Mouse (Mus musculus) hindbrain, postnatal 0 days (tissue): Measurements from ENCODE around the gene Btnl2. TPM values are rescaled to one million over a fixed set of nuclear protein-coding genes. Genes with fewer than 3 reads are reported as not detected.
A peak's percentile ranks its signal among the peaks of the same experiment; 100 is the strongest.

ENCODE experiments used
- ATAC-seq: fragments of 200-750 bp; cut with Nextera tagmentation; 2 replicates; pipeline ENCODE4 v1.8.0; 2017; ENCODE audit warnings: mild to moderate bottlenecking, moderate TSS enrichment, moderate library complexity
- DNase-seq: peaks from one replicate; pipeline ENCODE4 v3.0.0-alpha.2; 2015; ENCODE audit warnings: low spot score
- H3K27ac ChIP-seq: fragments of 300-500 bp; sonication (generic); 2 replicates; pipeline ENCODE4 v1.5.1; 2014; ENCODE audit warnings: mild to moderate bottlenecking
- H3K27me3 ChIP-seq: fragments of 300-500 bp; sonication (generic); 2 replicates; pipeline ENCODE4 v1.6.1; 2014; ENCODE audit warnings: low read length, mixed read lengths; ENCODE audit not compliant: insufficient read depth
- H3K36me3 ChIP-seq: fragments of 300-500 bp; sonication (generic); 2 replicates; pipeline ENCODE4 v1.6.1; 2014; ENCODE audit warnings: low read length, mixed read lengths; ENCODE audit not compliant: insufficient read depth
- H3K4me1 ChIP-seq: fragments of 300-500 bp; sonication (generic); 2 replicates; pipeline ENCODE4 v1.6.1; 2014; ENCODE audit warnings: antibody characterized with exemption, low read length, mixed read lengths; ENCODE audit not compliant: insufficient read depth
- H3K4me2 ChIP-seq: fragments of 300-500 bp; sonication (generic); 2 replicates; pipeline ENCODE4 v1.6.1; 2014; ENCODE audit warnings: low read depth, mild to moderate bottlenecking, low read length, moderate library complexity, mixed read lengths
- H3K4me3 ChIP-seq: fragments of 300-500 bp; sonication (generic); 2 replicates; pipeline ENCODE4 v1.5.1; 2014; ENCODE audit warnings: low read length
- H3K9ac ChIP-seq: fragments of 300-500 bp; sonication (generic); replicated peaks from 2 replicates; pipeline ENCODE4 v1.6.1; 2014; ENCODE audit warnings: mild to moderate bottlenecking, low read length, moderate library complexity, mixed read lengths
- H3K9me3 ChIP-seq: fragments of 300-500 bp; sonication (generic); 2 replicates; pipeline ENCODE4 v1.6.1; 2016; ENCODE audit warnings: low read length, mixed read lengths
- CTCF ChIP-seq: IDR thresholded peaks from 2 replicates; pipeline ENCODE4 v1.5.1; 2016; ENCODE audit warnings: antibody characterized with exemption, control low read depth, low read depth
- WGBS: fragments of 180-500 bp; shearing (Covaris S2); extraction: QIAGEN DNeasy Blood & Tissue Kit; methylation state at CpG from one replicate; pipeline ENCODE4 v1.1.7; 2014; 5-methylcytosine and 5-hydroxymethylcytosine counted together
- polyA plus RNA-seq: library from polyadenylated mRNA; unstranded; fragments of >200 nt; fragmentation: Nextera tagmentation; extraction: Ambion mirVana; gene quantifications from 2 replicates; pipeline ENCODE4 v1.2.1, GENCODE M21; 2015
- total RNA-seq: library from RNA; depleted of rRNA; stranded (reverse); fragments of >200 nt; gene quantifications from 2 replicates; pipeline ENCODE4 v1.2.3, GENCODE M21; 2014

Btnl2 gene
- total and polyA plus RNA-seq, 2 experiments from 2014 or later = 0.08 TPM; not detected in 1

DNA sequence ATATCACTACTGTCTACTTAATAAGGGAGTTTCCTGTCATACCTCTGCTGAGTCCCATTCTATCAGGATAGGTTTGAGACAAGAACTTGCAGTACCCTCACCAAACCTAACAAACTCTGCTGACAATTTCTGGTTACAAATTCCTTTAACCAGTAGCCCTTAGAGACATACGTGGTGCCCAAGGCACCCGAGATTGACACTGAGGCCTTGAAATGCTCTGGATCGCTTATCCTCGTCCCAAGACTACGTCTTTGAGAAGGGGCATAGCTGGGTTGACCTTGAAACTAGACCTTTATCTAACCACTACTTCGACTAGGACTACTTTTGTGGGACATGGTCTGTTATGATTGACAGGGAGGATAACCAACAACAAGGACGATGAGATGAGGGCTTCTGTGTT is 9.1 kb upstream of the Btnl2 start:
- Histone ChIP-seq H3K4me1 (no peaks in the 10 kb centered on the region), H3K36me3 (no peaks in the 10 kb centered on the region), H3K9ac (no peak overlapping the region), H3K4me2 (no peak overlapping the region), H3K27ac (no peak overlapping the region), H3K9me3 (no peaks in the 10 kb centered on the region), H3K4me3 (no peak overlapping the region), H3K27me3 (no peaks in the 10 kb centered on the region)
- WGBS = 88% methylated on average over 7 of the region's 7 CpGs
- no peak for TF ChIP-seq CTCF
- ATAC-seq (no peak), DNase-seq (no peak)

DNA sequence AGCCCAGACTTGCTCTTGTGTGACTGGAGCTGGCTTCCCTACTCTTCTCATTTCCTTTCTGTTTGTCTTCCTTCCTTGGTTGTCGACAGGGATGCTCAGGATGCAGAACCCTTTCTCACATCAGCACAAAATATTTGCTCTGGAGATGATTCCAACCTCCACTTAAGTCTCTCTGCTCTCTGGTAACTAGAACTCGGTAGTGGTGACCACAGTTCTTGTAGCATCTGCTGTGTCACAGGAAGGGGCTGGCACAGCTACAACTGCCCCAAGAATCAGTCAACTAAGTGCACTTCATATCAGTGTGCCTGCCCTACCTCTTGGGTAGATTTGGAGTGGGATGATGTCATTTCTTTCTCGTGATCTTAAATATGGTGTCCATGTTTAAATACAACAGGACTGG is 8.6 kb upstream of the Btnl2 start:
- H3K36me3 ChIP-seq = no peaks in the 10 kb centered on the region
- H3K9ac ChIP-seq = no peak overlapping the region
- no peaks in the 10 kb centered on the region for H3K4me1 ChIP-seq
- no peak for ATAC-seq
- H3K27me3 ChIP-seq = no peaks in the 10 kb centered on the region
- H3K27ac ChIP-seq = no peak overlapping the region
- DNase-seq = no peak
- H3K9me3 ChIP-seq = no peaks in the 10 kb centered on the region
- H3K4me3 ChIP-seq = no peak overlapping the region
- TF ChIP-seq CTCF = no peak
- H3K4me2 ChIP-seq = no peak overlapping the region
- WGBS = 86% methylated on average over 3 of the region's 3 CpGs

DNA sequence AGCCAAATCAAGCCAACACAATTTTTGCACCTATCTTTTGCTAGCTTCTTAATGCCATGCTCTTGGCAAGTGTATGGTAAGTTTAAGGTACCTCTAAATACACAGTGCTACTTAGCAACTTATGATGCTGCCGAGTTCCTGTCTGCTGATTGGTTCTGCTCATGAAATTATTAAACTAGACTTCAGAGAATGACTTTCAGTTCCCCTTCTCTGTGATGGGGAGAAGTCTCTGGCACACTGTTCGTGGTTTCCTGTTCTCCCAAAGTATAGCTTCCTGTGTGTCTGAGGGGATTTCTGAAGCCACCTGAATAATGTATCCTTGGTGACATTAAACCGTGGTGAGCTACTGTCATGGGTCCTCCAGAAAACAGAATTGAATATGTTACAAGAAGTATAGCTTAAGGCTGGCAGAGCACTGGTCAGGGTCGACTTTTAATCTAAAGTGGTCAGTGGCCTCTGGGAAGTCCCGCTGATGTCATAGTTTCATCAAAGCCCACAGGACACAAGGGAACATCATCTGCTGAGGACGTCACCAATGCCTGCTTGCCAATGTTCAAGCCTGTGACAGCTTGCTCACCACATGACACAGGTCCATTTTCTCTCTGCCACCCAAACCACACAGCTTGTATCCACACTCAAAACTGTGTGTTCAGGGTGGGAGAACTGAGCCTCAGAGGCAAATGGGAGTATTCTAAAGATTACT is 6.9 kb upstream of the Btnl2 start:
- ATAC-seq = no peak

DNA sequence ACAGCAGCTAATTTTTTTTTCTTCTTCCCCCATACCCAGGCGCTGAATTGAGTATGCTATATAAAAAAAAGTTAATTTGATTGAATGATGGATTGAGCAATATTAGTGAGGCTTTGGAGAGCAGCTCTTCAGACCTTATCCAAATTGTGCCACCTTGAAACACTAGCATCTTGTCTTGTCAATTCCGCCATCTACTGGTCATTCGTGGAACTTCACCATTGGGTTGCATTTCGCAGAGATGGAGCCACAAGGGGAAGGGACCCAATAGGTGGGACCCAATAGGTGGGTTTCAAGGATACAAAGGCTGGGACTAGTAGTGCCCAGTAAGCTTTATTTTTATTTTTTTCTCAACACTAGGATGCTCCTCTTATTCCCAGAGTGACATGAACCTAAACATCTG is 5.2 kb upstream of the Btnl2 start:
- H3K4me1 ChIP-seq = no peaks in the 10 kb centered on the region
- 3% methylated on average over 4 of the region's 4 CpGs for WGBS
- H3K4me2 ChIP-seq = no peak overlapping the region
- no peak for ATAC-seq
- no peak overlapping the region for H3K9ac ChIP-seq
- no peaks in the 10 kb centered on the region for H3K27me3 ChIP-seq
- H3K36me3 ChIP-seq = no peaks in the 10 kb centered on the region
- no peak overlapping the region for H3K4me3 ChIP-seq
- DNase-seq = peak; percentile 92
- peak; percentile 90 for TF ChIP-seq CTCF
- no peak overlapping the region for H3K27ac ChIP-seq
- H3K9me3 ChIP-seq = no peaks in the 10 kb centered on the region

More for the DNA sequence above, 6.9 kb upstream of the Btnl2 start:
- no peaks in the 10 kb centered on the region for H3K9me3 ChIP-seq
- TF ChIP-seq CTCF = no peak
- H3K27me3 ChIP-seq = no peaks in the 10 kb centered on the region
- no peak overlapping the region for H3K9ac ChIP-seq
- H3K4me2 ChIP-seq = no peak overlapping the region
- DNase-seq = peak; percentile 66
- no peaks in the 10 kb centered on the region for H3K36me3 ChIP-seq
- no peak overlapping the region for H3K4me3 ChIP-seq
- no peaks in the 10 kb centered on the region for H3K4me1 ChIP-seq
- 67% methylated on average over 6 of the region's 6 CpGs for WGBS
- H3K27ac ChIP-seq = no peak overlapping the region

DNA sequence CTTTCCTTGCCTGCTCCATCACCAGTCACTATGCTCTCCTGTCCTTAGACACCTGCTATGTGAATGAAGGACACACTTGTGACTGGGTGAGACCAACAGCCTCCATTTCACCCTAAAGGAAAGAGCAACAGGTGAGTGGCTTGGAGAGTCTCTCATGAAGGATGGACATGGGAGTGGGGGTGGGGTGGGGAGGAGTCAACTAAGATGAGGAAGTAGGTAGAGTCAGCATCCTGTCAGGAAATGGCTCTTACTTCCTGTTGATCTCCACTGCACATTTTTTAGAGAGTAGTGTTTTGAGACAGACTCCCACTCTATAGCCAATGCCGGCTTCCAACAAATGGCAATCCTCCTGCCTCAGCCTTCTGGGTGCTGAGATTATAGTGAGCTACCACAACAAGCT is 318 bp downstream of the Btnl2 start:
- no peak for TF ChIP-seq CTCF
- H3K9me3 ChIP-seq = no peaks in the 10 kb centered on the region
- 82% methylated on average over 1 of the region's 1 CpGs for WGBS
- DNase-seq = no peak
- H3K36me3 ChIP-seq = no peaks in the 10 kb centered on the region
- H3K4me2 ChIP-seq = no peak overlapping the region
- no peaks in the 10 kb centered on the region for H3K4me1 ChIP-seq
- H3K27me3 ChIP-seq = no peaks in the 10 kb centered on the region
- no peak overlapping the region for H3K9ac ChIP-seq
- H3K4me3 ChIP-seq = no peak overlapping the region
- H3K27ac ChIP-seq = no peak overlapping the region
- no peak for ATAC-seq

DNA sequence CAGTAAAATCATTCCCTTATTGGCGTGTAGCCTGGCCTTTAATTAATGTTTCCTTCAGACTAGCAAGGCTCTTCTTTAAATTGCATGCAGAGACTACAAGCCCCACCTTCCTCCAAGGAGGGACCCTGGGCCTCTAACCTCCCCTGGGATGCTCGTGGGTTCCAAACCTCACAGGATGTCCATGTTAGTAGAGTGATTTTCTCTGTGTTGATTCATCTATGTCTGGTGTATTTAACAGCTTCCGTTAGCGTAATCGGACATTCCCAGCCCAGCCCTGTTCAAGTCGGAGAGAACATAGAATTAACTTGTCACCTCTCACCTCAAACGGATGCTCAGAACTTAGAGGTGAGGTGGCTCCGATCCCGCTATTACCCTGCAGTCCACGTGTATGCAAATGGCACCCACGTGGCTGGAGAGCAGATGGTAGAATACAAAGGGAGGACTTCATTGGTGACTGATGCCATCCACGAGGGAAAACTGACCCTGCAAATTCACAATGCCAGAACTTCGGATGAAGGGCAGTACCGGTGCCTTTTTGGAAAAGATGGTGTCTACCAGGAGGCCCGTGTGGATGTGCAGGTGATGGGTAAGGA is 8.4 kb downstream of the Btnl2 start:
- no peak overlapping the region for H3K4me3 ChIP-seq
- H3K4me2 ChIP-seq = no peak overlapping the region
- H3K9ac ChIP-seq = no peak overlapping the region
- TF ChIP-seq CTCF = no peak
- no peaks in the 10 kb centered on the region for H3K9me3 ChIP-seq
- no peak overlapping the region for H3K27ac ChIP-seq
- no peaks in the 10 kb centered on the region for H3K4me1 ChIP-seq
- no peak for DNase-seq
- no peaks in the 10 kb centered on the region for H3K36me3 ChIP-seq
- 84% methylated on average over 15 of the region's 15 CpGs for WGBS
- H3K27me3 ChIP-seq = no peaks in the 10 kb centered on the region
- no peak for ATAC-seq

DNA sequence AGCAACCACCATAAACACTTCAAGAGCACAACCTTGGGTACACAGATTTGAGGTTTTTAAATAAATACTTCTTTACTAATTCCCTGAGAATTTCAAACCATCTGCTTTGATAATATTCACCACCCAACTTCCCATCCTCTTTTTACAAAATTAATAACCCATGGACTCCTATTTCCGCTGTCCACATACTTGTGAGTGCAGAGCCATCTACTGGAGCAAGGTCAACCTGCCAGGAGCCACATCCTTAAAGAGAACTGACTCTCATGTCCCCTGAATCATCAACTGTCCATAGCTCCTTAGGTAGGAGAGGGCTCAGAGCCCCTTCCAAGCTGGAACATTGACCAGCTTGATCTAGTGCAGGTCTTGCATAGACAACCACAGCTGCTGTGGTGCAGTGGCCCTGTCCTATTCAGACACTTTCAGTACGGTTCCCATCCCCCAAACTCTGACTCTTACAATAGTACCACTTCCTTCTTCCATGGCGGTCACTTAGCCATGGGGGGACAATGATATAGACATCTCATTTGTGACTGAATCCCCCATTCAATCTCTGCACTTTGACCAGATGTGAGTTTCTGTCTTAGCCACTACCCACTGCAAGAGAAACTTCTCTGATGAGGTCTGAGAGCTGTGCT is 9.2 kb downstream of the Btnl2 start:
- Histone ChIP-seq H3K4me3 (no peak overlapping the region), H3K4me2 (no peak overlapping the region), H3K9ac (no peak overlapping the region), H3K36me3 (no peaks in the 10 kb centered on the region), H3K27me3 (no peaks in the 10 kb centered on the region), H3K27ac (no peak overlapping the region), H3K9me3 (no peaks in the 10 kb centered on the region), H3K4me1 (no peaks in the 10 kb centered on the region)
- DNase-seq (no peak), ATAC-seq (no peak)
- TF ChIP-seq CTCF = no peak
- 92% methylated on average over 3 of the region's 3 CpGs for WGBS
